Mouse (Mus musculus) testis, adult 10 weeks (tissue): ENCODE data around the gene Tmem14a. TPM values are rescaled to one million over a fixed set of nuclear protein-coding genes. Genes with fewer than 3 reads are reported as not detected.

ENCODE experiments used
- polyA plus RNA-seq: library from polyadenylated mRNA; stranded (reverse); fragments of 350-450 nt; fragmentation: Illumina TruSeq; extraction: RNeasy Lipid Tissue Mini Kit (QIAGEN cat#74804); gene quantifications from one replicate; pipeline ENCODE4 v1.2.3, GENCODE M21; 2014; ENCODE audit warnings: low read depth, low replicate concordance

Gene Tmem14a
- 1.3 TPM for polyA plus RNA-seq

DNA sequence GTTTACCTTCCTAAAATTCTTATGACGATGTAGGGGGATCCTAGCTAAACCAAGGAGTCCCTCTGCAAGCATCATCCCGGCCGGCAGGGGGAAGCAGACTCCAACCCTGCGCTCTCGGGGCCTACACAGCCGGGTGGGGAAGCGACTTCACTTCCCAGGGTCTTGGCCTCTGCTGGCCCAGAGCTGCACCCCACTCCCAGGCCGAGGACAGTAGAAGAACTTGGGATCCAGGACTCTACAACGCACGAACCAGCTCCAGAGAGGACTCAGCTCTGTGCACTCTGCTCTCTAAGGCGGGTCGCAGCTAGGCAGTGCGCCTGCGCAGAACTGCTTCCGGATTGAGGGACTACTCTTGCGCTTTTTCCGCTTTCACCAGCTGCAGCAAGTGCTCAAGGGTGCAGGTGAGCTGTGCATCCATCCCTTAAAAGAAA, at the start of gene Tmem14a:
Gene Tmem14a (plus strand): TSS at position 87 of the 431 bp plus-strand sequence.

DNA sequence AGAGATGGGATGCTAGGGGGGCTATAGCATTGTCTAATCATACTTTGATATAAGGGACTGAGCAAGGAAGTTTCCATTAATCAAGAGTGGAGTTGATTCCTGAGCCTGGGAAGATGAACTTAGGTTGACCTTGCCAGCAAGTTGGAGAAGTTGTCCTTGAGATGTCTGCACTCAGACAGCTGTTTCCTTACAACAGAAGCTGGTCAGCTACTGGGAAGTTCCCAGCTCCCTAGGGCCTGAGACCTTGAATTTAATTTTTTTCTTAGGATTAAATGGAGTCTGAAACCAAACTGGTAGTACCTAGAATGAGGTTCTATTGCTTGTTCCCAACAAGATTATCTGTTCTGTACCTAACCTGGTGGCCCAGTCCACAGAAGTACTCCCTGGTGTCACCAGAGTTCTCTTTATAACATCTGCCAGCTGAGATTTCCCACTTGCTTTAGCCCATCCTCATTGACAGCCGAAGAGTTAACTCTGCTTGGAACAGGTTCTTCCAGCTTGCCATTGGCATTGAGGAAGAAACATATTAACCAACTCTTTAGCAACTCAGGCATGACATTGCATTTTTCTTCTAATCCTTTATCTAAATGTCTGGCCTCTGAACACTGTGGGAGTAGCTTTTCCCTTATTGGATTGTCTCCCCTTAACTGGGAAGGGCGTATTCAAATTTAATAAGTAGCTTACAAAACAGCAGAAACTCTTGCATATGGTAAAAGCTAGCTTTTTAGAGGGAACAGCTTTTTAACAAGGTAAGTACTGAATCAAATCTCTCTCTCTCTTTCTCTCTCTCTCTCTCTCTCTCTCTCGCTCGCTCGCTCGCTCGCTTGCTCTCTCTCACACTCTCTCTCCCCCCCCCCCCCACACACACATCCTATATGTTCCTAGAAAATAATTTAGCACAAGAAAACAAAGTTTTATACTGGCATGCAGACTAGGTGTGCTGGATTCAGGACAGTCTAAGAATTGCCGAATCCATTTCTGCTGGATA, 21.8 kb downstream of the Tmem14a start, which contains the start of gene Gsta3:
Gene Gsta3 (plus strand): TSS at position 679 of the 988 bp plus-strand sequence.

Other genes with a start within 250 kb of the Tmem14a start
- gene Tram2, start 139.3 kb upstream of the Tmem14a start, polyA plus RNA-seq, result 10.8 TPM
- 51.9 TPM for gene Gsta3, start 22.0 kb downstream of the Tmem14a start, polyA plus RNA-seq
- not detected for gene Khdc1a, start 131.1 kb downstream of the Tmem14a start, polyA plus RNA-seq
- gene Khdc1c, start 149.8 kb downstream of the Tmem14a start, polyA plus RNA-seq, result not detected
- gene Khdc1b, start 165.0 kb downstream of the Tmem14a start, polyA plus RNA-seq, result not detected